9 mouse cellular contexts compared by ENCODE assay signal in genomic region chr19:47356188-47356857, GRCm38 (mm10).
DNase-seq lines count a peak whose midpoint lies in the region; ATAC-seq and TF ChIP-seq lines count a peak whose summit lies in the region.
"Had no signal": no experiment of that assay in that cellular context is flagged by ENCODE, and none has a peak within 500 bp of the region (broad histone marks: within the 10 kb centered on the region; RNA-seq: fewer than 3 reads in every experiment).

No protein-coding gene starts in this region.

- DNase-seq in 416B (ENCODE audit: low read depth): peak; percentile 76
- DNase-seq in adrenal gland, adult 8-10 months: peak; percentile 47
- peak; percentile 52 for DNase-seq in embryo, embryonic 11.5 days (ENCODE audit: low read depth, low spot score)
- peak; percentile 79 to 82 for DNase-seq in heart, adult 2 months
- peak; percentile 86 for DNase-seq in kidney, adult 9 months
- peak; percentile 84 for DNase-seq in limb, embryonic 14.5 days (ENCODE audit: low spot score)
- DNase-seq in spleen, postnatal 36 days (ENCODE audit: low spot score in 2 of 2): peak; percentile 57 to 72

- TF ChIP-seq POLR2A in heart, adult 2 months (IDR thresholded peaks at IDR 0.05; ENCODE audit: insufficient read depth, low read depth, low read length): no peak
- TF ChIP-seq POLR2A in limb, embryonic 14.5 days (IDR thresholded peaks at IDR 0.05; ENCODE audit: borderline replicate concordance, extremely low read depth, insufficient read depth, insufficient read length): no peak

- no peaks in the 10 kb centered on the region for H3K9me3 ChIP-seq in limb, embryonic 14.5 days (ENCODE audit: control insufficient read depth, low read length)
- no peaks in the 10 kb centered on the region for H3K9me3 ChIP-seq in midbrain, embryonic 16.5 days (replicated peaks; ENCODE audit: control insufficient read depth, low read length, poor library complexity, severe bottlenecking)
- H3K9me3 ChIP-seq: embryonic facial prominence, embryonic 12.5 days had no signal

- no peaks in the 10 kb centered on the region for H3K27me3 ChIP-seq in heart, adult 2 months (ENCODE audit: control insufficient read depth, insufficient read depth, low read length)
- no peaks in the 10 kb centered on the region for H3K27me3 ChIP-seq in limb, embryonic 14.5 days (ENCODE audit: control insufficient read depth, insufficient read depth, low read length)
- H3K27me3 ChIP-seq in midbrain, embryonic 16.5 days (ENCODE audit: control insufficient read depth, insufficient read depth, low read depth, low read length): no peaks in the 10 kb centered on the region
- H3K27me3 ChIP-seq: embryonic facial prominence, embryonic 12.5 days had no signal

- 0 out of 2 replicates have a peak, but pooled peaks have one; percentile 16 for TF ChIP-seq EP300 in heart, adult 2 months (IDR thresholded peaks at IDR 0.05; ENCODE audit: insufficient read depth, low read depth, low read length)

- intact Hi-C loops in heart, adult 2 months (cut with DNase I): loop anchor here (1.0 to 10.0 kb wide), 6 partner anchors 108 to 466 kb away; partner anchors contain the start of genes Sfr1 and Sh3pxd2a

- ATAC-seq in limb, embryonic 14.5 days (ENCODE audit: low FRiP score, low read depth): peak; percentile 76; the same call in 1 of the 2 replicates
- peak; percentile 46 for ATAC-seq in midbrain, embryonic 16.5 days

- H3K36me3 ChIP-seq in heart, adult 2 months (ENCODE audit: control insufficient read depth, insufficient read depth, low read length): no peaks in the 10 kb centered on the region
- H3K36me3 ChIP-seq in limb, embryonic 14.5 days (ENCODE audit: control insufficient read depth, insufficient read depth, low read length): no peaks in the 10 kb centered on the region
- H3K36me3 ChIP-seq in midbrain, embryonic 16.5 days (ENCODE audit: control insufficient read depth, insufficient read depth, low read length): no peaks in the 10 kb centered on the region

- 15% methylated on average over 5 of the region's 6 CpGs for WGBS in heart, adult 2 months
- WGBS in limb, embryonic 14.5 days: 19% methylated on average over 4 of the region's 6 CpGs
- 5% methylated on average over 4 of the region's 6 CpGs for WGBS in midbrain, embryonic 16.5 days

- no peaks in the 10 kb centered on the region for H3K79me2 ChIP-seq in heart, adult 2 months (replicated peaks; ENCODE audit: control insufficient read depth, insufficient read depth, low read length)

- no peak overlapping the region for H3K9ac ChIP-seq in heart, adult 2 months (ENCODE audit: low read depth, low read length)
- no peak overlapping the region for H3K9ac ChIP-seq in limb, embryonic 14.5 days (ENCODE audit: low read depth, low read length, severe bottlenecking)
- H3K9ac ChIP-seq in midbrain, embryonic 16.5 days (ENCODE audit: low read depth, low read length): no peak overlapping the region
- H3K9ac ChIP-seq: embryonic facial prominence, embryonic 12.5 days had no signal

- no peak overlapping the region for H3K4me2 ChIP-seq in limb, embryonic 14.5 days (replicated peaks; ENCODE audit: low read depth, low read length, severe bottlenecking)
- H3K4me2 ChIP-seq in midbrain, embryonic 16.5 days (ENCODE audit: low read length): no peak overlapping the region
- H3K4me2 ChIP-seq: embryonic facial prominence, embryonic 12.5 days had no signal

- peak; percentile 98 for TF ChIP-seq CTCF in heart, adult 2 months (IDR thresholded peaks at IDR 0.05)

- H3K4me3 ChIP-seq in heart, adult 2 months: no peak overlapping the region
- no peak overlapping the region for H3K4me3 ChIP-seq in limb, embryonic 14.5 days (replicated peaks; ENCODE audit: low read length)
- H3K4me3 ChIP-seq in midbrain, embryonic 16.5 days (ENCODE audit: low read depth, low read length): no peak overlapping the region
- H3K4me3 ChIP-seq: embryonic facial prominence, embryonic 12.5 days had no signal

- H3K27ac ChIP-seq in heart, adult 2 months: no peak overlapping the region
- H3K27ac ChIP-seq in limb, embryonic 14.5 days (replicated peaks; ENCODE audit: low read depth, low read length): no peak overlapping the region
- no peak overlapping the region for H3K27ac ChIP-seq in midbrain, embryonic 16.5 days (ENCODE audit: low read length)
- H3K27ac ChIP-seq: embryonic facial prominence, embryonic 12.5 days had no signal

- 0 out of 2 replicates have a peak, but pooled peaks cover 1% of the 10 kb centered on the region for H3K4me1 ChIP-seq in heart, adult 2 months (ENCODE audit: control insufficient read depth, insufficient read depth, low read length)
- peaks cover 3% of the 10 kb centered on the region; the same call in 1 of the 2 replicates for H3K4me1 ChIP-seq in limb, embryonic 14.5 days (ENCODE audit: control insufficient read depth, insufficient read depth, low read length)
- no peaks in the 10 kb centered on the region for H3K4me1 ChIP-seq in midbrain, embryonic 16.5 days (ENCODE audit: control insufficient read depth, insufficient read depth, low read length)
